Mouse (Mus musculus): ENCODE results near the gene Mcpt9. TPM values are rescaled to one million over a fixed set of nuclear protein-coding genes. Genes with fewer than 3 reads are reported as not detected.
"Not testable (repeated sequence)": the region's sequence is repeated elsewhere in the genome, so short reads cannot be mapped to it uniquely, and the experiment has no call there.

The Mcpt9 gene
- polyA plus RNA-seq, 1 experiment from 2014 or later: not detected

DNA sequence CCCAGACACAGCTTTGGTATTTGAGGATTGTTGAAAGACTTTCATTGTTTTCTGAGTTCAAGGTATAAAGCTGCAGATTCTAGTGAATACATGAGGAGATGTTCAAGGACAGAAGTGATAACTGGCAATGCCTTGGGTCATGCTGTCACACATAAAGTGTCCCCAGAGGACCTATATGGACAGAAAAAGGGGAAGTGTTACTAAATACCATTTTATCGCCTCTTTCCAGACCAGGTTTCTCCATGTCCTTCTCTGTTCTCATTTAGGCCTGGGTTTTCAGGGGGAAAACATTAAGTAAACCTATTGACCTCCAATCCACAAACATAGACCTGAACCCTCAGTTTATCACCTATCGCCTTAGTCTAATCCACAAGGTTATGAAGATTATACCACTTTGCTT is 16.4 kb downstream of the Mcpt9 start:
- Histone ChIP-seq H3K9me3 (replicated peaks; ENCODE audit: control insufficient read depth, low read length) (no peaks in the 10 kb centered on the region), H3K27ac (ENCODE audit: low read length) (no peak overlapping the region), H3K4me2 (ENCODE audit: low read depth, low read length) (no peak overlapping the region), H3K9ac (ENCODE audit: low read length) (no peak overlapping the region), H3K4me1 (ENCODE audit: control insufficient read depth, insufficient read depth, low read length) (no peaks in the 10 kb centered on the region), H3K27me3 (ENCODE audit: control insufficient read depth, insufficient read depth, low read length) (no peaks in the 10 kb centered on the region), H3K36me3 (ENCODE audit: control insufficient read depth, insufficient read depth) (no peaks in the 10 kb centered on the region), H3K4me3 (ENCODE audit: low read length) (no peak overlapping the region)
- WGBS: 77% methylated on average over 2 of the region's 2 CpGs
- ATAC-seq (replicated peaks; ENCODE audit: extremely low read depth, insufficient read depth, low FRiP score): no peak

DNA sequence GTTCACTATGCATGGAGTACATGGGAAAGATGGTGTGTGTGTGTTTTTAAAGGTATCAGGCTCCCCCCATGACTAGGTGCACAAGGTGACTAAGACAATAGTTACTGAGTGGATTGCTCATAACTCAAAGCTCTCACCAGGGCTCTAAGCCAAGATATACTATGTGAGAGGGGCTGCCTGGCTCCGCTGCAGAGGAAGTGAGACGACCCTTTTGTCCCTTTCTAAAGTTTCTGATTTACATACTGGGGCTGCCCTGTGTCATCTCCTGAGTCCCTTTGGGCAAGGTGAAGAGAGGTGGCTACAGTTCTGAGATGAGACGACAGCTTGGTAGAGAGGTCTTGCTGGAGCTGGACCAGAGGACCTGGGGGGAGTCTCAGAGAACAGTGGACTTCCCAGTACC is 17.1 kb downstream of the Mcpt9 start:
- Histone ChIP-seq H3K36me3 (ENCODE audit: control insufficient read depth, insufficient read depth) (no peaks in the 10 kb centered on the region), H3K4me3 (ENCODE audit: low read length) (no peak overlapping the region), H3K4me2 (ENCODE audit: low read depth, low read length) (no peak overlapping the region), H3K9me3 (replicated peaks; ENCODE audit: control insufficient read depth, low read length) (no peaks in the 10 kb centered on the region), H3K9ac (ENCODE audit: low read length) (no peak overlapping the region), H3K4me1 (ENCODE audit: control insufficient read depth, insufficient read depth, low read length) (no peaks in the 10 kb centered on the region), H3K27ac (ENCODE audit: low read length) (no peak overlapping the region), H3K27me3 (ENCODE audit: control insufficient read depth, insufficient read depth, low read length) (no peaks in the 10 kb centered on the region)
- ATAC-seq (replicated peaks; ENCODE audit: extremely low read depth, insufficient read depth, low FRiP score): no peak
- WGBS: 49% methylated on average over 3 of the region's 3 CpGs

DNA sequence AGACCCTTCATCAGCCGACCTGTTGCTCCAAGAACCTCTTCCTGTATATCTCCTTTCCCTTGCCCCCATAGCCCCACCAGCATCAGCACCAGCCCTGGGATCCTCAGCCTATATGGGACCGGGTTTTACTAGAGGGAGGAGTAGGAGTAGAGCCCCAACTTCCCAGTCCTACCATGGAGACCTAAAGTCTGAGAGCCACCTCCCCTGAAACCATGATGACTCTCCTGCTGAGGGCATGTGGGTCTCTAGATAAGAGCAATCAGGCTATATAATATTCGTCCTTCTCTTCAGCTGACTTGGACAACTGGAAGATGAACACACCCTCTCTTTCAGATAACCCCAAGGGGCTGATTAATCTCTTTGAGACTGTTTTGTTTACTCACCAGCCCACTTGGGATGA is 42.8 kb downstream of the Mcpt9 start:
- not testable (repeated sequence) for H3K36me3 ChIP-seq (ENCODE audit: control insufficient read depth, insufficient read depth); H3K27me3 ChIP-seq (ENCODE audit: control insufficient read depth, insufficient read depth, low read length); H3K9me3 ChIP-seq (replicated peaks; ENCODE audit: control insufficient read depth, low read length); H3K27ac ChIP-seq (ENCODE audit: low read length); H3K4me2 ChIP-seq (ENCODE audit: low read depth, low read length); ATAC-seq (replicated peaks; ENCODE audit: extremely low read depth, insufficient read depth, low FRiP score); H3K9ac ChIP-seq (ENCODE audit: low read length); H3K4me3 ChIP-seq (ENCODE audit: low read length); H3K4me1 ChIP-seq (ENCODE audit: control insufficient read depth, insufficient read depth, low read length)
- WGBS: 45% methylated on average over 1 of the region's 3 CpGs

Other genes starting within 250 kb of the Mcpt9 start
- gene Adcy4, start 246.4 kb downstream of the Mcpt9 start, polyA plus RNA-seq (2015; fragmentation: Nextera tagmentation; extraction: Ambion mirVana): 15.3 and 17.5 TPM in 2 replicates
- 17.8 and 20.8 TPM in 2 replicates for gene Ripk3, start 241.6 kb downstream of the Mcpt9 start, polyA plus RNA-seq (2015; fragmentation: Nextera tagmentation; extraction: Ambion mirVana)
- 9.7 and 14.4 TPM in 2 replicates for gene Nfatc4, start 207.4 kb downstream of the Mcpt9 start, polyA plus RNA-seq (2015; fragmentation: Nextera tagmentation; extraction: Ambion mirVana)
- 11.1 and 13.7 TPM in 2 replicates for gene Nynrin, start 176.5 kb downstream of the Mcpt9 start, polyA plus RNA-seq (2015; fragmentation: Nextera tagmentation; extraction: Ambion mirVana)
- gene Cbln3, start 146.1 kb downstream of the Mcpt9 start, polyA plus RNA-seq (2015; fragmentation: Nextera tagmentation; extraction: Ambion mirVana): 0.59 and 0.69 TPM in 2 replicates
- gene Khnyn, start 145.5 kb downstream of the Mcpt9 start, polyA plus RNA-seq (2015; fragmentation: Nextera tagmentation; extraction: Ambion mirVana): 9.8 and 11.2 TPM in 2 replicates
- 59.6 and 59.9 TPM in 2 replicates for gene Sdr39u1, start 130.2 kb downstream of the Mcpt9 start, polyA plus RNA-seq (2015; fragmentation: Nextera tagmentation; extraction: Ambion mirVana)
- gene Cma1, start 85.8 kb downstream of the Mcpt9 start, polyA plus RNA-seq (2015; fragmentation: Nextera tagmentation; extraction: Ambion mirVana): 8.1 and 8.3 TPM in 2 replicates
- gene Cma2, start 79.5 kb downstream of the Mcpt9 start, polyA plus RNA-seq (2015; fragmentation: Nextera tagmentation; extraction: Ambion mirVana): not detected in 2 replicates
- gene Mcpt1, start 12.5 kb downstream of the Mcpt9 start, polyA plus RNA-seq (2015; fragmentation: Nextera tagmentation; extraction: Ambion mirVana): not detected in 2 replicates
- not detected in 2 replicates for gene Mcpt2, start 11.5 kb upstream of the Mcpt9 start, polyA plus RNA-seq (2015; fragmentation: Nextera tagmentation; extraction: Ambion mirVana)
- gene Mcpt4, start 31.8 kb upstream of the Mcpt9 start, polyA plus RNA-seq (2015; fragmentation: Nextera tagmentation; extraction: Ambion mirVana): 0.54 and 0.55 TPM in 2 replicates
- 0.16 and 0.41 TPM in 2 replicates for gene Mcpt8, start 54.8 kb upstream of the Mcpt9 start, polyA plus RNA-seq (2015; fragmentation: Nextera tagmentation; extraction: Ambion mirVana)
- gene Ctsg, start 72.1 kb upstream of the Mcpt9 start, polyA plus RNA-seq (2015; fragmentation: Nextera tagmentation; extraction: Ambion mirVana): 0.20 and 0.51 TPM in 2 replicates
- gene Gzme, start 90.1 kb upstream of the Mcpt9 start, polyA plus RNA-seq (2015; fragmentation: Nextera tagmentation; extraction: Ambion mirVana): not detected in 2 replicates
- not detected in 2 replicates for gene Gzmd, start 102.1 kb upstream of the Mcpt9 start, polyA plus RNA-seq (2015; fragmentation: Nextera tagmentation; extraction: Ambion mirVana)
- gene Gzmg, start 129.1 kb upstream of the Mcpt9 start, polyA plus RNA-seq (2015; fragmentation: Nextera tagmentation; extraction: Ambion mirVana): not detected in 2 replicates
- not detected in 2 replicates for gene Gzmn, start 144.1 kb upstream of the Mcpt9 start, polyA plus RNA-seq (2015; fragmentation: Nextera tagmentation; extraction: Ambion mirVana)
- not detected in 2 replicates for gene Gzmf, start 180.9 kb upstream of the Mcpt9 start, polyA plus RNA-seq (2015; fragmentation: Nextera tagmentation; extraction: Ambion mirVana)
- 0.17 and 0.43 TPM in 2 replicates for gene Gzmc, start 204.2 kb upstream of the Mcpt9 start, polyA plus RNA-seq (2015; fragmentation: Nextera tagmentation; extraction: Ambion mirVana)
- gene Gzmb, start 231.8 kb upstream of the Mcpt9 start, polyA plus RNA-seq (2015; fragmentation: Nextera tagmentation; extraction: Ambion mirVana): 0.57 and 1.2 TPM in 2 replicates

Data from heart, embryonic 16.5 days (tissue).